Mouse (Mus musculus): ENCODE measurements around the gene Git2. TPM values are rescaled to one million over a fixed set of nuclear protein-coding genes. Genes with fewer than 3 reads are reported as not detected.
A peak's percentile ranks its signal among the peaks of the same experiment; 100 is the strongest.

Gene Git2
- polyA plus RNA-seq (2015; fragmentation: Nextera tagmentation; extraction: Ambion mirVana) = 44.9 and 47.8 TPM in 2 replicates

DNA sequence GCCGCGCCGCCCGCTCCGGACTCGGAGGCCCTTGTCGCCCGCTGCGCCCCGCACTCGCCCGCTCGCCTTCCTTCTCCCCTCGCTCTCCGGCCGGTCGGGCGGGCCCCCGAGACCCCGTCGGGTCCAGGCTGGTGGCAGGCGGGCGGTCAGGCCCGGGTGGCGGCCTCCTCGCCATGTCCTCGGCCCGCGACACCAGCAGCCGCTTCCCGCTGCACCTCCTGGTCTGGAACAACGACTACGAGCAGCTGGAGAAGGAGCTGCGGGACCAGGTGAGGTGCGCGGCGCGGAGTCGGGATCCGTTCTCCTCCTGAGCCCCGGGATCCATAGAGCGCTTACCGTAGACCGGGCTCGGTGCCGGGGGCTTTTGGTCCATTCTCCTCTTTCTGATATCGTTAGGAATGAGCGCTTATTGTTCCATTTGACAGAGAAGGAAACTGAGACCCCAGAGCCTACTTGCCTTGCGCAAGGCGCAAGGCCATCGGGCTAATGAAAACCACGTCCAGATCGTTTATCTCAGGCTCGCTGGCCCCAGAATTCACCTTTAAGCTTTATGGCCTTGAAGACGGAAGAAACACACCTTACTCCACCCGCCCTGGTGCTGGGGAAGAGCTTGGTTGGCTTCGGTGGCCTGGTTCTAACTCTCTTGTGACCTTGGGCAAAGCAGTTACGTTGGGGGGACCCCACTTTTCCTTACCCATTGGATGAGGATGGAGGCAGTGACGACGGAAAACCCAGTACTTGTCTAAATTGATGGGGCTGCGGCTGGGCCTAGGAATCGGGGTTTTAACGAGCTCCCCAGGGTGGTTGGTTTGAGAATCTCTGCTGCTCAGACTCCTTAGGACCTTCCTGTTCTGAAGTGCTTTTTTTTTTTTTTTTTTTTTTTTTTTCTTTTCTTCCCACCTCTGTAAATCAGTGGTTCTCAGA lies at the start of gene Git2:
TSS of gene Git2 (minus strand) at position 462 of the 924 bp plus-strand sequence.
- peak within 1 kb of the TSS; percentile 96 for H3K27ac ChIP-seq
- peak within 1 kb of the TSS; percentile 99 for H3K4me3 ChIP-seq
- no peak for ATAC-seq (ENCODE audit: insufficient number of reproducible peaks, low FRiP score, low TSS enrichment, low read depth)
- H3K4me1 ChIP-seq = peaks cover 29% of the 10 kb centered on the region
- peak within 1 kb of the TSS; percentile 80 for H3K4me2 ChIP-seq
- WGBS = under 1% methylated on average over 45 of the region's 63 CpGs
- no peaks in the 10 kb centered on the region for H3K9me3 ChIP-seq
- H3K27me3 ChIP-seq = no peaks in the 10 kb centered on the region
- 0 out of 2 replicates have a peak, but pooled peaks cover 3% of the 10 kb centered on the region for H3K36me3 ChIP-seq
- peak within 1 kb of the TSS; percentile 85 for H3K9ac ChIP-seq

GRCm38 (mm10) chr5:114824197-114824596 lies 48.9 kb upstream of the Git2 start:
- Histone ChIP-seq H3K4me1 (peaks cover 12% of the 10 kb centered on the region), H3K27me3 (no peaks in the 10 kb centered on the region), H3K9me3 (no peaks in the 10 kb centered on the region), H3K27ac (no peak overlapping the region), H3K4me2 (0 out of 2 replicates have a peak overlapping the region, but pooled peaks have one; percentile 24), H3K4me3 (no peak overlapping the region), H3K9ac (no peak overlapping the region), H3K36me3 (peaks cover 9% of the 10 kb centered on the region)
- ATAC-seq (ENCODE audit: insufficient number of reproducible peaks, low FRiP score, low TSS enrichment, low read depth) = no peak
- WGBS = 19% methylated on average over 9 of the region's 9 CpGs

DNA sequence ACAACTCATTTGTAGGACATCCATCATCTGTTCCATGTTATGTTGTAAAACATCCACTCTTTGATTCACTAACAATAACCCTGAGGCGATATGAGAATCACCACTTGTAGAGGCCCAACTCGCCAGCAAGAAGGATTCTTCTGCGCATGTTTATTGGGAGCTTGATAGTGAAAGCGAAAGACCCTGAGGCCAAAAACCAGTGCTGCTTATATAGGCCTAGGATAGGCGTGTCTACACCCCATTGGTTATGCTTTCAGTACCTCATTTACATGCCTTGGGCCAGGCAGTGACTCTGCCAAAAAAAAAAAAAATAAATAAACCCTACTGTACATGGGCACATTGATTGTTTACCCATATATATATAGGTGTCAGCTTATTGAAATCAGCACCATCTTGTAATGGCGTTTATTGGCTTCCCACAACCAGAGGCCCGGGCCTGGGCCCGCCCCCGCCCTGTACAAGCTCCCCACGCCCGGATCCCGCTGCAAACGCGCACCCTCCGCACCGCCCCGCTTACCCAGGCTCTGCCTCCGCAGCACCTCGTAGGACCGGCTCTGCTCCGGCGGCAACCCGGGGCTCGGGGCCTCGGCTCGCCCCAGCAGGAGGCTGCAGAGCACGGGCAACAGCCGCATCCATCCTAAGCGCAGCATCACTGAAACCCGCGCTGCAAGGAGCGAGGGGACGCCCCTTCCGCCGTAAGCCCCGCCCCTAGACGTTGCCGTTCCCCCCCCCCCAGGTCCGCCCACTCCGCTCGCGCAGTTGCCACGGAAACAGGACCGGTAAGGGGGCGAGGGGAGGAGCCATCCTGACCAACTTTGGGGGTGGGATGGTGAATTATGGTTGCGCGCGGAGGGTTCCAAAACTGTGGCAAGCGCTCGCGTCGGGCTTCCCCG lies 47.7 kb upstream of the Git2 start, which contains the start of gene 1500011B03Rik:
TSS of gene 1500011B03Rik (minus strand) at position 673 of the 893 bp plus-strand sequence.
- no peaks in the 10 kb centered on the region for H3K9me3 ChIP-seq
- peaks cover 12% of the 10 kb centered on the region for H3K4me1 ChIP-seq
- peaks cover 9% of the 10 kb centered on the region for H3K36me3 ChIP-seq
- peak; percentile 85; the same call in 1 of the 2 replicates for ATAC-seq (ENCODE audit: insufficient number of reproducible peaks, low FRiP score, low TSS enrichment, low read depth)
- peak within 1 kb of the TSS; percentile 67 for H3K4me2 ChIP-seq
- peak within 1 kb of the TSS; percentile 80 for H3K27ac ChIP-seq
- H3K9ac ChIP-seq = peak within 1 kb of the TSS; percentile 65
- WGBS = 7% methylated on average over 53 of the region's 53 CpGs
- peak within 1 kb of the TSS; percentile 72 for H3K4me3 ChIP-seq
- H3K27me3 ChIP-seq = no peaks in the 10 kb centered on the region

- no peaks in the 10 kb centered on the region for H3K9me3 ChIP-seq
- 0 out of 2 replicates have a peak, but pooled peaks cover 3% of the 10 kb centered on the region for H3K4me1 ChIP-seq
- no peak for ATAC-seq (ENCODE audit: insufficient number of reproducible peaks, low FRiP score, low TSS enrichment, low read depth)
- WGBS = 73% methylated on average over 11 of the region's 11 CpGs
- H3K27ac ChIP-seq = no peak overlapping the region
- H3K9ac ChIP-seq = no peak overlapping the region
- no peak overlapping the region for H3K4me3 ChIP-seq
- no peak overlapping the region for H3K4me2 ChIP-seq
- peaks cover 9% of the 10 kb centered on the region for H3K36me3 ChIP-seq
- H3K27me3 ChIP-seq = no peaks in the 10 kb centered on the region
Observed at GRCm38 (mm10) chr5:114818124-114818523, 42.8 kb upstream of the Git2 start.

DNA sequence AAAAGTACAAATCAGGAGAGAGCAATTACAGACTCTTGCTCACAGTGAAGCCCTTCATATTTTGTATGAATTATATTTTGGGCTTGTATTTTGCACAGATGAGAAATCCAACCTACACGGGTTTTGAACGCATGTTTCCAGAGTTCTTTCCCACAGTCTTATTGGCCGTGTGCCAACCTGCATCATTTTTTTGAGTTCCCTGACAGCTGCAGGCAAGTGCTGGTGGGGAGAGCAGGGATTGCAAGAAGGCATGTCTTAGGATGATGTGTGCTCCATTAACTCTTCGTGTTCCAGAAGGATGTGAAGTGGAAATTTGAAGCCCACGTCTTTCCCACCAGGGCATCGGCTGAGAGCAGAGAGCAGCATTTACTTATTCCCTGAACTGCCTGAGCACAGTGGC lies 41.3 kb upstream of the Git2 start:
- no peak overlapping the region for H3K27ac ChIP-seq
- WGBS = 55% methylated on average over 6 of the region's 6 CpGs
- no peak overlapping the region for H3K9ac ChIP-seq

GRCm38 (mm10) chr5:114813525-114814181 lies 38.3 kb upstream of the Git2 start:
- peak overlapping the region; percentile 94 for H3K4me3 ChIP-seq
- no peaks in the 10 kb centered on the region for H3K27me3 ChIP-seq
- H3K27ac ChIP-seq = peak overlapping the region; percentile 90
- H3K4me1 ChIP-seq = peaks cover 14% of the 10 kb centered on the region
- ATAC-seq (ENCODE audit: insufficient number of reproducible peaks, low FRiP score, low TSS enrichment, low read depth) = peak; percentile 90
- no peaks in the 10 kb centered on the region for H3K9me3 ChIP-seq
- peak overlapping the region; percentile 60 for H3K4me2 ChIP-seq
- peaks cover 9% of the 10 kb centered on the region for H3K36me3 ChIP-seq
- peak overlapping the region; percentile 72 for H3K9ac ChIP-seq
- under 1% methylated on average over 50 of the region's 50 CpGs for WGBS

More for the DNA sequence above, 41.3 kb upstream of the Git2 start:
- Histone ChIP-seq H3K4me1 (peaks cover 7% of the 10 kb centered on the region), H3K36me3 (peaks cover 6% of the 10 kb centered on the region), H3K4me3 (no peak overlapping the region), H3K9me3 (no peaks in the 10 kb centered on the region), H3K27me3 (no peaks in the 10 kb centered on the region), H3K4me2 (no peak overlapping the region)
- no peak for ATAC-seq (ENCODE audit: insufficient number of reproducible peaks, low FRiP score, low TSS enrichment, low read depth)

GRCm38 (mm10) chr5:114809826-114810225 lies 34.5 kb upstream of the Git2 start:
- no peaks in the 10 kb centered on the region for H3K9me3 ChIP-seq
- H3K4me3 ChIP-seq = no peak overlapping the region
- peaks cover 40% of the 10 kb centered on the region for H3K4me1 ChIP-seq
- H3K27me3 ChIP-seq = no peaks in the 10 kb centered on the region
- peaks cover 27% of the 10 kb centered on the region for H3K36me3 ChIP-seq
- no peak overlapping the region for H3K4me2 ChIP-seq
- H3K9ac ChIP-seq = no peak overlapping the region
- no peak for ATAC-seq (ENCODE audit: insufficient number of reproducible peaks, low FRiP score, low TSS enrichment, low read depth)
- no peak overlapping the region for H3K27ac ChIP-seq
- 93% methylated on average over 5 of the region's 5 CpGs for WGBS

- 77% methylated on average over 10 of the region's 10 CpGs for WGBS
- Histone ChIP-seq H3K27me3 (no peaks in the 10 kb centered on the region), H3K4me3 (no peak overlapping the region), H3K27ac (no peak overlapping the region), H3K9ac (no peak overlapping the region), H3K9me3 (no peaks in the 10 kb centered on the region), H3K4me1 (peaks cover 40% of the 10 kb centered on the region), H3K4me2 (no peak overlapping the region), H3K36me3 (peaks cover 32% of the 10 kb centered on the region)
- ATAC-seq (ENCODE audit: insufficient number of reproducible peaks, low FRiP score, low TSS enrichment, low read depth) = no peak
Observed at GRCm38 (mm10) chr5:114809181-114809756, 34.0 kb upstream of the Git2 start.

DNA sequence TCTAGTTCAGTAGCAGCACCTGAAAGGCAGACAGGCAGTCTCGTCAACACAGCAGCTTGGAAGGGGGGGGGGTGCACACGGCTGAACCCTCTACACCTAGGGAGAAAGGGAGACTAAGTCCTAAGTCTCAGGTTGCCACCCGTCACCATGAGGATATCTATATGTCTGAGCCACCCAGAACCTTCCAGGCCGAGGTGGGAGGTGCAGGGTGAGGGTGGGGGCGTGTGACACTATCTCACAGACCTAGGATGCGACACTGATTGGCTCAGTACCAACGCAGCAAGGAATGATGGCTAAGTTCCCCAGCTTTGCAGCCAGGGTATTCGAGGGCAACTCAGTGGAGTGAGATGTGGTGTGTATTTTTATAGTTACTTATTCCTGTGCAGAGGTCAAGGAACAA lies 33.1 kb upstream of the Git2 start:
- H3K9ac ChIP-seq = no peak overlapping the region
- peaks cover 40% of the 10 kb centered on the region for H3K4me1 ChIP-seq
- peaks cover 41% of the 10 kb centered on the region for H3K36me3 ChIP-seq
- no peaks in the 10 kb centered on the region for H3K27me3 ChIP-seq
- H3K27ac ChIP-seq = no peak overlapping the region; the same call in 1 of the 2 replicates
- H3K9me3 ChIP-seq = no peaks in the 10 kb centered on the region
- H3K4me2 ChIP-seq = no peak overlapping the region
- ATAC-seq (ENCODE audit: insufficient number of reproducible peaks, low FRiP score, low TSS enrichment, low read depth) = no peak
- 67% methylated on average over 8 of the region's 8 CpGs for WGBS
- H3K4me3 ChIP-seq = no peak overlapping the region

GRCm38 (mm10) chr5:114807893-114808292 lies 32.6 kb upstream of the Git2 start:
- peaks cover 46% of the 10 kb centered on the region for H3K36me3 ChIP-seq
- H3K9ac ChIP-seq = no peak overlapping the region
- peak overlapping the region; percentile 33; the same call in 1 of the 2 replicates for H3K27ac ChIP-seq

DNA sequence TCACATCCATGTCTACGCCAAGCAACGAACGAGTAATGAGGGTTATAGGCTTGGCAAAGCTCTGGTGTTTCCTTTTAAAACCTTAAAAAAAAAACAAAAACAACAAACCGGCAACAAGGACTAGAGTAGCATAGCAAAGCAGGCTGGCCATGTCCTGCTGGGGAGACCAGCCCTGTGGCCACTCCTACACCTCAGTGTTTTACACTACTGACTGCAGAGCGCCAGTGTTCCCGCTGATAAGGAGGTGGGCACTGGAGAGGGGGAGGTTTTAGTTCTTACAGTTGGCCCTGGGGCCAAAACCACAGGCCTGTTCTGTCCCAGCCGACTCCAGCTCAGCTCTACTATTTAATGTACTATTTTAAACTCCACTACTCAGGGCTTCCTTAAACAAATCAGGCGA lies 32.2 kb upstream of the Git2 start:
- Histone ChIP-seq H3K27me3 (no peaks in the 10 kb centered on the region), H3K27ac (peak overlapping the region; percentile 33), H3K36me3 (peaks cover 50% of the 10 kb centered on the region), H3K4me3 (no peak overlapping the region), H3K9me3 (no peaks in the 10 kb centered on the region), H3K4me1 (peaks cover 35% of the 10 kb centered on the region), H3K9ac (0 out of 2 replicates have a peak overlapping the region, but pooled peaks have one; percentile 4), H3K4me2 (no peak overlapping the region)
- 27% methylated on average over 8 of the region's 8 CpGs for WGBS
- ATAC-seq (ENCODE audit: insufficient number of reproducible peaks, low FRiP score, low TSS enrichment, low read depth) = 0 out of 2 replicates have a peak, but pooled peaks have one; percentile 46

More at GRCm38 (mm10) chr5:114807893-114808292, 32.6 kb upstream of the Git2 start:
- Histone ChIP-seq H3K4me3 (no peak overlapping the region), H3K4me2 (no peak overlapping the region), H3K4me1 (peaks cover 39% of the 10 kb centered on the region), H3K9me3 (no peaks in the 10 kb centered on the region), H3K27me3 (no peaks in the 10 kb centered on the region)
- no peak for ATAC-seq (ENCODE audit: insufficient number of reproducible peaks, low FRiP score, low TSS enrichment, low read depth)
- 41% methylated on average over 6 of the region's 6 CpGs for WGBS

All from limb, embryonic 15.5 days (tissue).